Mouse (Mus musculus) hindbrain, postnatal 0 days (tissue): Measurements from ENCODE around the gene Gm7356. TPM values are rescaled to one million over a fixed set of nuclear protein-coding genes. Genes with fewer than 3 reads are reported as not detected.
"Not testable (repeated sequence)": the region's sequence is repeated elsewhere in the genome, so short reads cannot be mapped to it uniquely, and the experiment has no call there.

ENCODE experiments used
- ATAC-seq: fragments of 200-750 bp; cut with Nextera tagmentation; 2 replicates; pipeline ENCODE4 v1.8.0; 2017; ENCODE audit warnings: mild to moderate bottlenecking, moderate TSS enrichment, moderate library complexity
- DNase-seq: peaks from one replicate; pipeline ENCODE4 v3.0.0-alpha.2; 2015; ENCODE audit warnings: low spot score
- H3K27ac ChIP-seq: fragments of 300-500 bp; sonication (generic); 2 replicates; pipeline ENCODE4 v1.5.1; 2014; ENCODE audit warnings: mild to moderate bottlenecking
- H3K27me3 ChIP-seq: fragments of 300-500 bp; sonication (generic); 2 replicates; pipeline ENCODE4 v1.6.1; 2014; ENCODE audit warnings: low read length, mixed read lengths; ENCODE audit not compliant: insufficient read depth
- H3K36me3 ChIP-seq: fragments of 300-500 bp; sonication (generic); 2 replicates; pipeline ENCODE4 v1.6.1; 2014; ENCODE audit warnings: low read length, mixed read lengths; ENCODE audit not compliant: insufficient read depth
- H3K4me1 ChIP-seq: fragments of 300-500 bp; sonication (generic); 2 replicates; pipeline ENCODE4 v1.6.1; 2014; ENCODE audit warnings: antibody characterized with exemption, low read length, mixed read lengths; ENCODE audit not compliant: insufficient read depth
- H3K4me2 ChIP-seq: fragments of 300-500 bp; sonication (generic); 2 replicates; pipeline ENCODE4 v1.6.1; 2014; ENCODE audit warnings: low read depth, mild to moderate bottlenecking, low read length, moderate library complexity, mixed read lengths
- H3K4me3 ChIP-seq: fragments of 300-500 bp; sonication (generic); 2 replicates; pipeline ENCODE4 v1.5.1; 2014; ENCODE audit warnings: low read length
- H3K9ac ChIP-seq: fragments of 300-500 bp; sonication (generic); replicated peaks from 2 replicates; pipeline ENCODE4 v1.6.1; 2014; ENCODE audit warnings: mild to moderate bottlenecking, low read length, moderate library complexity, mixed read lengths
- H3K9me3 ChIP-seq: fragments of 300-500 bp; sonication (generic); 2 replicates; pipeline ENCODE4 v1.6.1; 2016; ENCODE audit warnings: low read length, mixed read lengths
- WGBS: fragments of 180-500 bp; shearing (Covaris S2); extraction: QIAGEN DNeasy Blood & Tissue Kit; methylation state at CpG from one replicate; pipeline ENCODE4 v1.1.7; 2014; 5-methylcytosine and 5-hydroxymethylcytosine counted together
- polyA plus RNA-seq: library from polyadenylated mRNA; unstranded; fragments of >200 nt; fragmentation: Nextera tagmentation; extraction: Ambion mirVana; gene quantifications from 2 replicates; pipeline ENCODE4 v1.2.1, GENCODE M21; 2015
- total RNA-seq: library from RNA; depleted of rRNA; stranded (reverse); fragments of >200 nt; gene quantifications from 2 replicates; pipeline ENCODE4 v1.2.3, GENCODE M21; 2014; rRNA removed

Gm7356 gene
- total and polyA plus RNA-seq, 2 experiments from 2014 or later = not detected

GRCm38 (mm10) chr17:13958129-13958528, 45.4 kb downstream of the Gm7356 start:
- H3K9me3 ChIP-seq, H3K9ac ChIP-seq, DNase-seq, H3K36me3 ChIP-seq, H3K27me3 ChIP-seq, H3K4me1 ChIP-seq, H3K27ac ChIP-seq, H3K4me3 ChIP-seq, H3K4me2 ChIP-seq, ATAC-seq: not testable (repeated sequence)
- WGBS = 55% methylated on average over 1 of the region's 2 CpGs

- H3K27ac ChIP-seq, H3K4me1 ChIP-seq, H3K27me3 ChIP-seq, ATAC-seq, H3K9ac ChIP-seq, H3K9me3 ChIP-seq, DNase-seq, H3K4me3 ChIP-seq, H3K36me3 ChIP-seq, H3K4me2 ChIP-seq: not testable (repeated sequence)
- WGBS = 89% methylated on average over 1 of the region's 1 CpGs
Measured at GRCm38 (mm10) chr17:13951570-13951969, 51.9 kb downstream of the Gm7356 start.

Other genes with a start within 250 kb of the Gm7356 start
- gene Afdn, start 243.2 kb downstream of the Gm7356 start, total RNA-seq = 78.9 and 84.2 TPM in 2 replicates
- 127 and 130 TPM in 2 replicates for gene Afdn, start 243.2 kb downstream of the Gm7356 start, polyA plus RNA-seq
- 18.7 and 21.3 TPM in 2 replicates for gene Tcte2, start 241.9 kb downstream of the Gm7356 start, total RNA-seq
- gene Tcte2, start 241.9 kb downstream of the Gm7356 start, polyA plus RNA-seq = 9.8 and 11.1 TPM in 2 replicates
- gene Gm7168, start 55.3 kb downstream of the Gm7356 start, total RNA-seq = not detected in 2 replicates
- not detected in 2 replicates for gene Gm7168, start 55.3 kb downstream of the Gm7356 start, polyA plus RNA-seq
- not detected in 2 replicates for gene Gm7358, start 55.8 kb upstream of the Gm7356 start, total RNA-seq
- not detected in 2 replicates for gene Gm7358, start 55.8 kb upstream of the Gm7356 start, polyA plus RNA-seq
- gene Dact2, start 200.6 kb upstream of the Gm7356 start, total RNA-seq = 18.6 and 25.3 TPM in 2 replicates
- 2.0 and 2.1 TPM in 2 replicates for gene Dact2, start 200.6 kb upstream of the Gm7356 start, polyA plus RNA-seq